Mouse (Mus musculus): ENCODE data around the gene Shank2. TPM values are rescaled to one million over a fixed set of nuclear protein-coding genes. Genes with fewer than 3 reads are reported as not detected.

Shank2 gene
- total and polyA plus RNA-seq, 3 experiments: not detected

- Histone ChIP-seq H3K27me3 (replicated peaks) (peaks cover 73% of the 10 kb centered on the region), H3K36me3 (replicated peaks in 1 of 2; ENCODE audit: control insufficient read depth in 1 of 2, insufficient read depth in 1 of 2, low read length in 1 of 2) (no peaks in the 10 kb centered on the region), H3K4me1 (ENCODE audit: control insufficient read depth in 1 of 2, insufficient read depth in 2 of 2) (no peaks in the 10 kb centered on the region), H3K9me3 (replicated peaks; ENCODE audit: low read length) (no peaks in the 10 kb centered on the region), H3K79me2 (replicated peaks; ENCODE audit: control insufficient read depth, extremely low read depth, insufficient read depth, poor library complexity, severe bottlenecking) (no peaks in the 10 kb centered on the region), H3K27ac (ENCODE audit: insufficient read depth, low read depth) (no peak overlapping the region), H3K4me2 (ENCODE audit: insufficient read depth, low read depth, poor library complexity, severe bottlenecking) (no peak overlapping the region), H3K9ac (ENCODE audit: insufficient read depth, low read depth) (no peak overlapping the region), H3K4me3 (replicated peaks in 1 of 3; ENCODE audit: low read depth in 2 of 3, low read length in 2 of 3, poor library complexity in 1 of 3) (no peak overlapping the region)
- in situ Hi-C loops (cut with MboI; ENCODE audit: low pct_ligation_motif_present, low pct_unique_long_range_greater_than_20kb, low sequenced_read_pairs) (no loop called here), dilution Hi-C loops (cut with MboI; ENCODE audit: extremely low pct_ligation_motif_present, extremely low pct_unique_long_range_greater_than_20kb, low sequenced_read_pairs) (no loop called here)
- TF ChIP-seq ZNF384 (IDR thresholded peaks at IDR 0.05; ENCODE audit: low read depth, low read length) (no peak), USF1 (IDR thresholded peaks at IDR 0.05; ENCODE audit: low read depth, low read length) (no peak), SMC3 (IDR thresholded peaks at IDR 0.05; ENCODE audit: low read depth, low read length) (no peak), GABPA (IDR thresholded peaks at IDR 0.05; ENCODE audit: insufficient replicate concordance, low read depth, low read length) (no peak), NELFE (IDR thresholded peaks at IDR 0.05; ENCODE audit: low read depth, low read length) (no peak), PAX5 (IDR thresholded peaks at IDR 0.05; ENCODE audit: low read length) (no peak)
- DNase-seq (ENCODE audit: extremely low read depth): no peak
Measured at GRCm38 (mm10) chr7:144134699-144135098, 133.0 kb downstream of the Shank2 start.

DNA sequence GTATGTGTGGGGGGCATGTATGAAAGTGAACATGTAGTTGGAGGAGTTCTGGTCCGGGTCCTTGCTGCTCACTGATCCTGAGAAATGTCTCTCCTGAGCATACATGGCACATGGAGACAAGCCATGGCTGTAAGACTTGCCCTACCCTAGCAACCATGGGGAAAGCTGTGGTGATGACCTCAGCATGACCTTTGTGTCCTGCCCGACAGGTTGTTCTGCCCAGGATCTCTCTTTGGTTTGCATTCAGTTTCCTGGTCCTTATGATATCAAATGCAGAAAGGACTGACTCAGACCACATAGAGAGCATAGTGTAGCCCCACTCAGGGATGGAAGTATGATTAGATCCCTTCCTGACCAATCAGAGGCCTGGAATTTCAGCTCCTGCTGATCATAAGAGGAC, 136.1 kb downstream of the Shank2 start:
- TF ChIP-seq RCOR1 (conservative IDR thresholded peaks at IDR 0.05; ENCODE audit: low read depth, low read length) (no peak), CTCF (conservative IDR thresholded peaks at IDR 0.05 in 1 of 2, IDR thresholded peaks at IDR 0.05 in 1 of 2; ENCODE audit: low read depth in 2 of 2, low read length in 2 of 2) (no peak), TBP (conservative IDR thresholded peaks at IDR 0.05; ENCODE audit: low read depth, low read length) (no peak), MYC (IDR thresholded peaks at IDR 0.05; ENCODE audit: low read depth, low read length) (no peak), ETS1 (conservative IDR thresholded peaks at IDR 0.05; ENCODE audit: low read depth, low read length) (no peak), RAD21 (IDR thresholded peaks at IDR 0.05; ENCODE audit: low read depth, low read length) (no peak), ZC3H11A (IDR thresholded peaks at IDR 0.05; ENCODE audit: low read depth, low read length) (no peak), MEF2A (IDR thresholded peaks at IDR 0.05; ENCODE audit: borderline replicate concordance, low read depth, low read length) (no peak), MAX (IDR thresholded peaks at IDR 0.05; ENCODE audit: low read length) (no peak)
- peaks cover 77% of the 10 kb centered on the region for H3K27me3 ChIP-seq (replicated peaks)
- dilution Hi-C loops (cut with MboI; ENCODE audit: extremely low pct_ligation_motif_present, extremely low pct_unique_long_range_greater_than_20kb, low sequenced_read_pairs): no loop called here

GRCm38 (mm10) chr7:144138476-144138875, 136.7 kb downstream of the Shank2 start:
- no peak for DNase-seq (ENCODE audit: extremely low read depth)
- Histone ChIP-seq H3K4me1 (ENCODE audit: control insufficient read depth in 1 of 2, insufficient read depth in 2 of 2) (no peaks in the 10 kb centered on the region), H3K4me2 (ENCODE audit: insufficient read depth, low read depth, poor library complexity, severe bottlenecking) (no peak overlapping the region), H3K27ac (ENCODE audit: insufficient read depth, low read depth) (no peak overlapping the region), H3K9me3 (replicated peaks; ENCODE audit: low read length) (no peaks in the 10 kb centered on the region), H3K27me3 (replicated peaks) (peaks cover 75% of the 10 kb centered on the region), H3K4me3 (replicated peaks in 1 of 3; ENCODE audit: low read depth in 2 of 3, low read length in 2 of 3, poor library complexity in 1 of 3) (no peak overlapping the region), H3K9ac (ENCODE audit: insufficient read depth, low read depth) (no peak overlapping the region), H3K79me2 (replicated peaks; ENCODE audit: control insufficient read depth, extremely low read depth, insufficient read depth, poor library complexity, severe bottlenecking) (no peaks in the 10 kb centered on the region), H3K36me3 (replicated peaks in 1 of 2; ENCODE audit: control insufficient read depth in 1 of 2, insufficient read depth in 1 of 2, low read length in 1 of 2) (no peaks in the 10 kb centered on the region)
- dilution Hi-C loops (cut with MboI; ENCODE audit: extremely low pct_ligation_motif_present, extremely low pct_unique_long_range_greater_than_20kb, low sequenced_read_pairs): no loop called here
- in situ Hi-C loops (cut with MboI; ENCODE audit: low pct_ligation_motif_present, low pct_unique_long_range_greater_than_20kb, low sequenced_read_pairs): no loop called here
- no peak for TF ChIP-seq NELFE (IDR thresholded peaks at IDR 0.05; ENCODE audit: low read depth, low read length)
- no peak for TF ChIP-seq MAX (IDR thresholded peaks at IDR 0.05; ENCODE audit: low read length)
- TF ChIP-seq POLR2AphosphoS2 (IDR thresholded peaks at IDR 0.05; ENCODE audit: low read depth, low read length): no peak
- no peak for TF ChIP-seq ZMIZ1 (IDR thresholded peaks at IDR 0.05; ENCODE audit: low read depth, low read length)

More for the DNA sequence above, 136.1 kb downstream of the Shank2 start:
- Histone ChIP-seq H3K4me3 (replicated peaks in 1 of 3; ENCODE audit: low read depth in 2 of 3, low read length in 2 of 3, poor library complexity in 1 of 3) (no peak overlapping the region), H3K79me2 (replicated peaks; ENCODE audit: control insufficient read depth, extremely low read depth, insufficient read depth, poor library complexity, severe bottlenecking) (no peaks in the 10 kb centered on the region), H3K27ac (ENCODE audit: insufficient read depth, low read depth) (no peak overlapping the region), H3K36me3 (replicated peaks in 1 of 2; ENCODE audit: control insufficient read depth in 1 of 2, insufficient read depth in 1 of 2, low read length in 1 of 2) (no peaks in the 10 kb centered on the region), H3K9ac (ENCODE audit: insufficient read depth, low read depth) (no peak overlapping the region), H3K9me3 (replicated peaks; ENCODE audit: low read length) (no peaks in the 10 kb centered on the region), H3K4me2 (ENCODE audit: insufficient read depth, low read depth, poor library complexity, severe bottlenecking) (no peak overlapping the region), H3K4me1 (ENCODE audit: control insufficient read depth in 1 of 2, insufficient read depth in 2 of 2) (no peaks in the 10 kb centered on the region)
- DNase-seq (ENCODE audit: extremely low read depth): no peak
- in situ Hi-C loops (cut with MboI; ENCODE audit: low pct_ligation_motif_present, low pct_unique_long_range_greater_than_20kb, low sequenced_read_pairs): no loop called here
